In genomic region chr11:21546671-21547070, GRCm38 (mm10) we compare ENCODE assay signal across 20 mouse cellular contexts.
"Had no signal": no experiment of that assay in that cellular context is flagged by ENCODE, and none has a peak within 500 bp of the region (broad histone marks: within the 10 kb centered on the region; RNA-seq: fewer than 3 reads in every experiment).

No protein-coding gene starts in this region.

- ATAC-seq: midbrain, embryonic 16.5 days had no signal

- H3K36me3 ChIP-seq: midbrain, embryonic 10.5 days; midbrain, embryonic 12.5 days; neural tube, embryonic 13.5 days; neural tube, embryonic 15.5 days; stomach, embryonic 15.5 days had no signal

- H3K4me1 ChIP-seq: midbrain, embryonic 10.5 days; midbrain, embryonic 12.5 days; neural tube, embryonic 13.5 days; neural tube, embryonic 15.5 days; stomach, embryonic 15.5 days had no signal

- H3K27me3 ChIP-seq: midbrain, embryonic 12.5 days; neural tube, embryonic 13.5 days; neural tube, embryonic 15.5 days; stomach, embryonic 15.5 days had no signal

- DNase-seq: lung, adult 18-20 months; lung, embryonic 14.5 days; lung, postnatal 10 days; lung, postnatal 4 days; midbrain, embryonic 14.5 days; retina, postnatal 1 day; right cerebral cortex, adult 18-20 months; right cerebral cortex, postnatal 25 days; right cerebral cortex, postnatal 4 days; thymus, adult 2 months; thymus, postnatal 25 days; thymus, postnatal 4 days had no signal

- H3K4me2 ChIP-seq: lung, embryonic 14.5 days; midbrain, embryonic 12.5 days; neural tube, embryonic 13.5 days; neural tube, embryonic 15.5 days; stomach, embryonic 15.5 days had no signal

- H3K9me3 ChIP-seq: midbrain, embryonic 10.5 days; midbrain, embryonic 12.5 days; neural tube, embryonic 13.5 days; neural tube, embryonic 15.5 days; stomach, embryonic 15.5 days had no signal

- H3K4me3 ChIP-seq: midbrain, embryonic 10.5 days; midbrain, embryonic 12.5 days; myocyte; neural tube, embryonic 13.5 days; neural tube, embryonic 15.5 days; stomach, embryonic 15.5 days had no signal

- H3K27ac ChIP-seq: midbrain, embryonic 10.5 days; midbrain, embryonic 12.5 days; neural tube, embryonic 13.5 days; neural tube, embryonic 15.5 days; stomach, embryonic 15.5 days; stomach, postnatal 0 days had no signal

- H3K9ac ChIP-seq: lung, embryonic 14.5 days; midbrain, embryonic 12.5 days; neural tube, embryonic 13.5 days; neural tube, embryonic 15.5 days; stomach, embryonic 15.5 days had no signal
